Mouse (Mus musculus) midbrain, embryonic 11.5 days (tissue): ENCODE results near the gene Serpina1b. TPM values are rescaled to one million over a fixed set of nuclear protein-coding genes. Genes with fewer than 3 reads are reported as not detected.
"Not testable (repeated sequence)": the region's sequence is repeated elsewhere in the genome, so short reads cannot be mapped to it uniquely, and the experiment has no call there.

Experiments used
- ATAC-seq: fragments of 200-750 bp; cut with Nextera tagmentation; 2 replicates; pipeline ENCODE4 v1.8.0; 2017; ENCODE audit warnings: moderate TSS enrichment, moderate library complexity; ENCODE audit not compliant: low FRiP score
- DNase-seq: peaks from one replicate; pipeline ENCODE4 v3.0.0; 2015; ENCODE audit warnings: low spot score; ENCODE audit errors: missing footprints
- H3K27ac ChIP-seq: fragments of 300-500 bp; sonication (generic); 2 replicates; pipeline ENCODE4 v1.5.1; 2014; ENCODE audit warnings: low read depth, low read length
- H3K27me3 ChIP-seq: fragments of 300-500 bp; sonication (generic); 2 replicates; pipeline ENCODE4 v1.6.1; 2014; ENCODE audit warnings: mild to moderate bottlenecking, low read length, moderate library complexity, mixed read lengths; ENCODE audit not compliant: control insufficient read depth, insufficient read depth
- H3K36me3 ChIP-seq: fragments of 300-500 bp; sonication (generic); 2 replicates; pipeline ENCODE4 v1.6.1; 2014; ENCODE audit warnings: mild to moderate bottlenecking, low read length, moderate library complexity, mixed read lengths; ENCODE audit not compliant: control insufficient read depth, insufficient read depth
- H3K4me1 ChIP-seq: fragments of 300-500 bp; sonication (generic); 2 replicates; pipeline ENCODE4 v1.6.1; 2014; ENCODE audit warnings: low read length; ENCODE audit not compliant: control insufficient read depth, insufficient read depth
- H3K4me2 ChIP-seq: fragments of 300-500 bp; sonication (generic); 2 replicates; pipeline ENCODE4 v1.6.1; 2014; ENCODE audit warnings: mild to moderate bottlenecking, moderate library complexity
- H3K4me3 ChIP-seq: fragments of 300-500 bp; sonication (generic); 2 replicates; pipeline ENCODE4 v1.5.1; 2014; ENCODE audit warnings: low read depth, low read length
- H3K9ac ChIP-seq: fragments of 300-500 bp; sonication (generic); 2 replicates; pipeline ENCODE4 v1.6.1; 2014; ENCODE audit warnings: low read length
- H3K9me3 ChIP-seq: fragments of 300-500 bp; sonication (generic); 2 replicates; pipeline ENCODE4 v1.6.1; 2016; ENCODE audit warnings: low read length; ENCODE audit not compliant: control insufficient read depth
- WGBS: fragments of 180-500 bp; shearing (Covaris S2); extraction: QIAGEN DNeasy Blood & Tissue Kit; methylation state at CpG from one replicate; pipeline ENCODE4 v1.1.7; 2014; 5-methylcytosine and 5-hydroxymethylcytosine counted together
- polyA plus RNA-seq: library from polyadenylated mRNA; unstranded; fragments of >200 nt; fragmentation: Nextera tagmentation; extraction: Ambion mirVana; gene quantifications from 2 replicates; pipeline ENCODE4 v1.2.1, GENCODE M21; 2014

Gene Serpina1b
- polyA plus RNA-seq, 1 experiment from 2014 or later = not detected

DNA sequence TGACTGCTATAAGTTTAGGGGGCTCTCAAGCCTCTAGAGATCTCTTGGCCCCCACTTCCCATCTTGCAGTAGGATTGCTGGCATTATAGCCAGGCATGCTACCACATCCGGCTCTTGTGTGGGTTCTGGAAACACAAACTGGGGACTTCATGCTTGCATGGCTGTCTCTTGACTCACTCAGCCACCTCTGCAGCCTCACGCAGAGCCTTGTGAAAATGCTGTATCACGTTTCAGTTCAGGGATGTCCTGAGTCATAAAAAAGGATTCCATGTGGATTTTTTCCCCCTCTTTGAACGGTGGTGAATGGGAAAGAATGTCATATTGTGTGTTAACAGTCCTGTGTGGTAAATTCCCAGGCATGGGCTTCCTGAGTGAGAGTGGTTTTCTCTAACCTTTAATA, 146.4 kb downstream of the Serpina1b start:
- no peak for ATAC-seq
- H3K27ac ChIP-seq = no peak overlapping the region
- H3K27me3 ChIP-seq = no peaks in the 10 kb centered on the region
- no peaks in the 10 kb centered on the region for H3K9me3 ChIP-seq
- 63% methylated on average over 4 of the region's 4 CpGs for WGBS
- no peak overlapping the region for H3K4me3 ChIP-seq
- no peak overlapping the region for H3K4me2 ChIP-seq
- no peaks in the 10 kb centered on the region for H3K4me1 ChIP-seq
- H3K9ac ChIP-seq = no peak overlapping the region
- no peak for DNase-seq
- H3K36me3 ChIP-seq = no peaks in the 10 kb centered on the region

DNA sequence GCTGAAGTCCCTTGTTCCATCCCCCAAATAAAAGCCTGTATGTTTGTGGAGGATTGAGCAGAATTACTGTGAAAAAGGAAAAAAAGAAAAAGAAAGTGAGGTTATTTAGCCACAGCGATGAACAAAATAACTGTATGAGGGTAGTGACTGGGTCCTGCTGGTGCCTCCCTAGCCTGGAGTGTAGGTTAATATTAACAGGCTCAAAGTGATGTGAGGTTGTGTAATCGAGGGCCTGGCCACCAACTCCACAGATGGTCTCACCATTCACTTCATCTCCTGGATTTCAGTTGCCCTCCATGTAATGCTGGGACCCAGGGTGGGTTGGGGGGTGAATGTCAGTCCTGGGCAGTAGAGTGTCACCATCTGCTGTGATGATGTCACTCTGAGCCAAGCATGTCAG, 148.4 kb downstream of the Serpina1b start:
- Histone ChIP-seq H3K27me3 (no peaks in the 10 kb centered on the region), H3K9me3 (no peaks in the 10 kb centered on the region), H3K27ac (no peak overlapping the region), H3K4me3 (no peak overlapping the region), H3K4me2 (no peak overlapping the region), H3K36me3 (no peaks in the 10 kb centered on the region), H3K9ac (no peak overlapping the region), H3K4me1 (no peaks in the 10 kb centered on the region)
- no peak for ATAC-seq
- 79% methylated on average over 2 of the region's 2 CpGs for WGBS
- DNase-seq = no peak

DNA sequence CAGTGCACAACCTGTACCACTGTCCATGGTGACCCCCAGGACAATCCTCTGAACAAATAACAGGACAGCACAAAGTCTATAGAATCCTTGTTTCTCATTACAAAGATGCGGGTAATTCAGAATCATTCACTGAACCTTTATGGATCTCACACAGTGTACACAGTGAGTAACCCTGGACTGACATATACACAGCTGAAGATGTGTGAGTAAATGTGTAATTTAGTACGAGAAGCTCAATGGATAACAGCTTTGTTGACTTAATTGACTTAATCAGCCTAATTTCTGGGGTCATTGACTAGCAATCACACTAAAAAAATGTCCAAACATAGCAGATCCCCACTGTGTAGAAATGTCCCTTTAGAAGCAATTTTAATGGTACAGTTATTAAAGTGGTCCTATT, 149.0 kb downstream of the Serpina1b start:
- DNase-seq (no peak), ATAC-seq (no peak)
- Histone ChIP-seq H3K36me3 (no peaks in the 10 kb centered on the region), H3K4me2 (no peak overlapping the region), H3K9ac (no peak overlapping the region), H3K4me3 (no peak overlapping the region), H3K9me3 (no peaks in the 10 kb centered on the region), H3K4me1 (no peaks in the 10 kb centered on the region), H3K27ac (no peak overlapping the region), H3K27me3 (no peaks in the 10 kb centered on the region)
- 82% methylated on average over 2 of the region's 2 CpGs for WGBS

DNA sequence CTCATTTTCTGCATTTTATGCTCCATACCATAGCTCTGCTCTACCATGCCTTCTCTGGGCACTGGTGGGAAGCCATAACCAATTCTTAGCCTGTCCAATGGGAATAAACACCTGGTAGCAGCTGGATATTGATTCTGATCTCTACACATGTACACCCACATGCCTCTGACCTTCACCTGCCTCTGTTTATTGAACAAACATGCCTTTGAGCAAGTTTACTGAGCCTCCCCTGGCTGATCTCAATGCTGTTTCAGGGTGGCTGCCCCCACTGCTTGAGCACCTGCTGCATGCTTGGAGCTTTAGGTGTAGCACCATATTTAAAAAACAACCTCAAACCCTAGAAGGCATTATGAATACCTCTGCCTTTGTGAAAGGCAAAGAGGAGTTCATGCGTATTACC, 150.3 kb downstream of the Serpina1b start:
- H3K9ac ChIP-seq, H3K36me3 ChIP-seq, H3K4me2 ChIP-seq, DNase-seq, ATAC-seq, H3K9me3 ChIP-seq, H3K27ac ChIP-seq, H3K4me1 ChIP-seq, H3K27me3 ChIP-seq, H3K4me3 ChIP-seq: not testable (repeated sequence)
- WGBS = 100% methylated on average over 1 of the region's 1 CpGs

Other genes with a start within 250 kb of the Serpina1b start
- not detected in 2 replicates for gene Serpina10, start 198.9 kb downstream of the Serpina1b start, polyA plus RNA-seq
- not detected in 2 replicates for gene Serpina6, start 173.2 kb downstream of the Serpina1b start, polyA plus RNA-seq
- gene Serpina16, start 154.2 kb downstream of the Serpina1b start, polyA plus RNA-seq = not detected in 2 replicates
- gene Serpina1f, start 134.8 kb downstream of the Serpina1b start, polyA plus RNA-seq = not detected in 2 replicates
- not detected in 2 replicates for gene Serpina1d, start 56.8 kb downstream of the Serpina1b start, polyA plus RNA-seq
- not detected in 2 replicates for gene Serpina1a, start 33.2 kb upstream of the Serpina1b start, polyA plus RNA-seq
- gene Serpina1c, start 74.5 kb upstream of the Serpina1b start, polyA plus RNA-seq = not detected in 2 replicates
- gene Serpina1e, start 128.6 kb upstream of the Serpina1b start, polyA plus RNA-seq = not detected in 2 replicates
- gene Serpina11, start 159.6 kb upstream of the Serpina1b start, polyA plus RNA-seq = not detected in 2 replicates
- gene Serpina9, start 183.4 kb upstream of the Serpina1b start, polyA plus RNA-seq = not detected in 2 replicates
- not detected in 2 replicates for gene Serpina12, start 214.1 kb upstream of the Serpina1b start, polyA plus RNA-seq